Mouse (Mus musculus) heart, postnatal 10 days (tissue): ENCODE data around the gene Efcab12. TPM values are rescaled to one million over a fixed set of nuclear protein-coding genes. Genes with fewer than 3 reads are reported as not detected.

Experiments
- microRNA-seq, 2 experiments: library from miRNA; unstranded; fragments of <30 nt; microRNA quantifications; one replicate each; pipeline ENCODE4 v1.2.0; 2022
- total RNA-seq, 2 experiments: library from RNA; stranded (reverse); gene quantifications; 2 replicates each; pipeline ENCODE4 v1.2.3; 2021

Gene Efcab12
- total RNA-seq, 2 experiments from 2014 or later: 0.79 TPM

Small RNA genes lying within 50 kb of the gene (microRNA-seq; reads per million reads assigned to microRNA genes)
- gene Mir7660: 0.47 to 1.7 reads per million in 2 experiments

Other genes starting within 250 kb of the Efcab12 start
- gene Mkrn2os, start 245.8 kb downstream of the Efcab12 start, total RNA-seq: under 1 TPM in 1 of 2 experiments, not detected in 1; 0.17 TPM
- gene Mkrn2, start 236.5 kb downstream of the Efcab12 start, total RNA-seq: 10 to 100 TPM; 28.2 to 31.3 TPM
- gene Raf1, start 161.8 kb downstream of the Efcab12 start, total RNA-seq: 100 to 1,000 TPM; 111 to 119 TPM
- under 1 TPM; 0.60 TPM for gene Tmem40, start 76.0 kb downstream of the Efcab12 start, total RNA-seq
- 10 to 100 TPM; 73.0 to 87.4 TPM for gene Cand2, start 63.9 kb downstream of the Efcab12 start, total RNA-seq
- gene Rpl32, start 29.7 kb downstream of the Efcab12 start, total RNA-seq: 100 to 1,000 TPM; 842 to 867 TPM
- 1 to 10 TPM; 2.6 to 3.5 TPM for gene Mbd4, start 15.0 kb upstream of the Efcab12 start, total RNA-seq
- 10 to 100 TPM; 22.4 to 22.9 TPM for gene Ift122, start 15.1 kb upstream of the Efcab12 start, total RNA-seq
- under 1 TPM; 0.07 to 0.20 TPM for gene Rho, start 93.3 kb upstream of the Efcab12 start, total RNA-seq
- not detected for gene H1foo, start 106.5 kb upstream of the Efcab12 start, total RNA-seq
- gene Plxnd1, start 156.6 kb upstream of the Efcab12 start, total RNA-seq: 100 to 1,000 TPM; 179 to 224 TPM